Mouse (Mus musculus) erythroid progenitor cell, adult 5-6 weeks (primary cell): ENCODE measurements around the gene Tnnc1. TPM values are rescaled to one million over a fixed set of nuclear protein-coding genes. Genes with fewer than 3 reads are reported as not detected.

Source experiments
- ATAC-seq: replicated peaks from 2 replicates; pipeline ENCODE4 v1.8.0; 2016; ENCODE audit warnings: moderate number of reproducible peaks, mild to moderate bottlenecking, moderate TSS enrichment, inconsistent platforms; ENCODE audit not compliant: poor library complexity, low FRiP score, severe bottlenecking
- total RNA-seq, 2 experiments: library from RNA; stranded (forward) in 1 of 2; stranded (reverse) in 1 of 2; fragments of 150-400 nt in 1 of 2; fragments of 186-747, 209-891 nt in 1 of 2; gene quantifications; 2 replicates each; pipeline versions ENCODE4 v1.2.3 to v1.2.4; 2015 to 2017; ENCODE audit warnings: low replicate concordance in 2 of 2

The Tnnc1 gene
- total RNA-seq (2015; ENCODE audit: low replicate concordance) (not detected in 2 replicates), total RNA-seq (2017; ENCODE audit: low replicate concordance) (not detected in 2 replicates)

GRCm38 (mm10) chr14:31208084-31208483 is at the start of gene Tnnc1:
TSS of gene Tnnc1 (plus strand) at chr14:31208312.
- ATAC-seq: no peak

- no peak for ATAC-seq
These were observed 47.6 kb upstream of the Tnnc1 start for GRCm38 (mm10) chr14:31160196-31161150.

GRCm38 (mm10) chr14:31161191-31161590 is 46.9 kb upstream of the Tnnc1 start:
- no peak for ATAC-seq

GRCm38 (mm10) chr14:31161638-31162037 is 46.5 kb upstream of the Tnnc1 start:
- no peak for ATAC-seq

- no peak for ATAC-seq
These were observed 44.0 kb upstream of the Tnnc1 start for GRCm38 (mm10) chr14:31164067-31164466.

- ATAC-seq: no peak
These were observed 43.1 kb upstream of the Tnnc1 start for GRCm38 (mm10) chr14:31165010-31165409.

GRCm38 (mm10) chr14:31165458-31165857 is 42.7 kb upstream of the Tnnc1 start:
- no peak for ATAC-seq

- no peak for ATAC-seq
These were observed 42.0 kb upstream of the Tnnc1 start for GRCm38 (mm10) chr14:31165991-31166630.

- no peak for ATAC-seq
These were observed 41.3 kb upstream of the Tnnc1 start for GRCm38 (mm10) chr14:31166827-31167226.

GRCm38 (mm10) chr14:31168425-31168824 is 39.7 kb upstream of the Tnnc1 start, which contains the start of gene Stab1:
TSS of gene Stab1 (minus strand) at chr14:31168641.
- ATAC-seq: no peak

- no peak for ATAC-seq
These were observed 38.6 kb upstream of the Tnnc1 start for GRCm38 (mm10) chr14:31169508-31169907.

GRCm38 (mm10) chr14:31170963-31171362 is 37.1 kb upstream of the Tnnc1 start:
- ATAC-seq: no peak

- no peak for ATAC-seq
These were observed 36.7 kb upstream of the Tnnc1 start for GRCm38 (mm10) chr14:31171386-31171785.

GRCm38 (mm10) chr14:31171821-31172220 is 36.3 kb upstream of the Tnnc1 start:
- no peak for ATAC-seq

GRCm38 (mm10) chr14:31172781-31173455 is 35.2 kb upstream of the Tnnc1 start:
- no peak for ATAC-seq

- no peak for ATAC-seq
These were observed 34.6 kb upstream of the Tnnc1 start for GRCm38 (mm10) chr14:31173537-31173936.

- no peak for ATAC-seq
These were observed 30.8 kb upstream of the Tnnc1 start for GRCm38 (mm10) chr14:31177287-31177686.

GRCm38 (mm10) chr14:31177715-31178114 is 30.4 kb upstream of the Tnnc1 start:
- no peak for ATAC-seq

- no peak for ATAC-seq
These were observed 28.3 kb upstream of the Tnnc1 start for GRCm38 (mm10) chr14:31179677-31180365.

GRCm38 (mm10) chr14:31181512-31181911 is 26.6 kb upstream of the Tnnc1 start:
- no peak for ATAC-seq
